ENCODE assay signal across 7 mouse cellular contexts in genomic region chr6:29985058-29985498, GRCm38 (mm10).
DNase-seq lines count a peak whose midpoint lies in the region; ATAC-seq lines count a peak whose summit lies in the region.

No protein-coding gene starts in this region.

- H3K27me3 ChIP-seq in midbrain, embryonic 10.5 days (ENCODE audit: low read depth, poor library complexity, severe bottlenecking): peaks cover 20% of the 10 kb centered on the region

- H3K4me1 ChIP-seq in midbrain, embryonic 10.5 days: peaks cover 13% of the 10 kb centered on the region; the same call in 1 of the 2 replicates

- no peaks in the 10 kb centered on the region for H3K36me3 ChIP-seq in midbrain, embryonic 10.5 days

- ATAC-seq in inflammation-experienced regulatory T-cells, adult 6 months: peak; percentile 99

- peak; percentile 94 for DNase-seq in adrenal gland, adult 2 months
- DNase-seq in embryo, embryonic 11.5 days (ENCODE audit: low read depth, low spot score): peak; percentile 67
- DNase-seq in gastrocnemius, postnatal 25 days: peak; percentile 86
- DNase-seq in left cerebral cortex, postnatal 36 days (ENCODE audit: low spot score in 2 of 2): peak; percentile 35 to 55
- peak; percentile 77 for DNase-seq in midbrain, embryonic 10.5 days (ENCODE audit: low spot score)
- peak; percentile 75 for DNase-seq in skeletal muscle tissue, adult 2 months (ENCODE audit: low read depth, low spot score)

- no peaks in the 10 kb centered on the region for H3K9me3 ChIP-seq in midbrain, embryonic 10.5 days (replicated peaks)

- intact Hi-C loops in left cerebral cortex, postnatal 36 days (cut with DNase I): no loop called here

- peak overlapping the region; percentile 73 for H3K4me3 ChIP-seq in midbrain, embryonic 10.5 days

- peak overlapping the region; percentile 74 for H3K27ac ChIP-seq in midbrain, embryonic 10.5 days (replicated peaks)

- under 1% methylated on average over 37 of the region's 37 CpGs for WGBS in midbrain, embryonic 10.5 days

Comparison
In these comparisons a context has a peak if more than half of its experiments do, and no peak if none do; other contexts are left out.
1. Peak in every context shown above with its lines: DNase-seq, ATAC-seq, H3K4me3 ChIP-seq and H3K27ac ChIP-seq.